Mouse (Mus musculus): ENCODE measurements around the gene Bet1l.
"Not testable (repeated sequence)": the region's sequence is repeated elsewhere in the genome, so short reads cannot be mapped to it uniquely, and the experiment has no call there.

Bet1l gene

GRCm38 (mm10) chr7:140857550-140858505 is at the start of gene Bet1l:
TSS of gene Bet1l (minus strand) at chr7:140857577.
- DNase-seq (ENCODE audit: low spot score), result peak; percentile 17

- DNase-seq (ENCODE audit: low spot score), result no peak
Measured at GRCm38 (mm10) chr7:140907131-140907530, 49.8 kb upstream of the Bet1l start.

GRCm38 (mm10) chr7:140905642-140906081 is 48.3 kb upstream of the Bet1l start:
- DNase-seq (ENCODE audit: low spot score), result no peak

GRCm38 (mm10) chr7:140903212-140903611 is 45.8 kb upstream of the Bet1l start:
- peak; percentile 60 for DNase-seq (ENCODE audit: low spot score)

- no peak for DNase-seq (ENCODE audit: low spot score)
Measured at GRCm38 (mm10) chr7:140902036-140902875, 44.9 kb upstream of the Bet1l start.

GRCm38 (mm10) chr7:140900220-140900619 is 42.8 kb upstream of the Bet1l start, which contains the start of gene Cox8b:
TSS of gene Cox8b (minus strand) at chr7:140900446.
- no peak for DNase-seq (ENCODE audit: low spot score)

- no peak for DNase-seq (ENCODE audit: low spot score)
Measured at GRCm38 (mm10) chr7:140899121-140899520, 41.7 kb upstream of the Bet1l start.

GRCm38 (mm10) chr7:140897863-140898262 is 40.5 kb upstream of the Bet1l start:
- no peak for DNase-seq (ENCODE audit: low spot score)

GRCm38 (mm10) chr7:140894611-140895010 is 37.2 kb upstream of the Bet1l start:
- DNase-seq (ENCODE audit: low spot score), result no peak

- DNase-seq (ENCODE audit: low spot score), result no peak
Measured at GRCm38 (mm10) chr7:140894031-140894430, 36.7 kb upstream of the Bet1l start.

GRCm38 (mm10) chr7:140890636-140891035 is 33.3 kb upstream of the Bet1l start:
- DNase-seq (ENCODE audit: low spot score), result not testable (repeated sequence)

GRCm38 (mm10) chr7:140882469-140882803 is 25.1 kb upstream of the Bet1l start:
- no peak for DNase-seq (ENCODE audit: low spot score)

- DNase-seq (ENCODE audit: low spot score), result peak; percentile 92
Measured at GRCm38 (mm10) chr7:140881696-140882468, 24.5 kb upstream of the Bet1l start, which contains the start of the genes Psmd13 and Sirt3. TSS of gene Psmd13 (plus strand) at chr7:140881968. TSS of gene Sirt3 (minus strand) at chr7:140882309.

- peak; percentile 25 for DNase-seq (ENCODE audit: low spot score)
Measured at GRCm38 (mm10) chr7:140880865-140881515, 23.6 kb upstream of the Bet1l start.

GRCm38 (mm10) chr7:140880419-140880818 is 23.0 kb upstream of the Bet1l start:
- no peak for DNase-seq (ENCODE audit: low spot score)

GRCm38 (mm10) chr7:140879355-140879754 is 22.0 kb upstream of the Bet1l start:
- DNase-seq (ENCODE audit: low spot score), result no peak

GRCm38 (mm10) chr7:140877364-140877763 is 20.0 kb upstream of the Bet1l start:
- no peak for DNase-seq (ENCODE audit: low spot score)

GRCm38 (mm10) chr7:140874224-140874623 is 16.8 kb upstream of the Bet1l start:
- DNase-seq (ENCODE audit: low spot score), result no peak

- DNase-seq (ENCODE audit: low spot score), result no peak
Measured at GRCm38 (mm10) chr7:140864761-140865160, 7.4 kb upstream of the Bet1l start.

GRCm38 (mm10) chr7:140860728-140861127 is 3.4 kb upstream of the Bet1l start:
- no peak for DNase-seq (ENCODE audit: low spot score)

GRCm38 (mm10) chr7:140859997-140860396 is 2.6 kb upstream of the Bet1l start:
- no peak for DNase-seq (ENCODE audit: low spot score)

All from c-Kit-positive CD71-positive TER-119-positive erythroid progenitor cells, embryonic 14.5 days (primary cell).